Mouse (Mus musculus) olfactory bulb, adult 2 months (tissue): Measurements from ENCODE around the gene Miip.
"Not testable (repeated sequence)": the region's sequence is repeated elsewhere in the genome, so short reads cannot be mapped to it uniquely, and the experiment has no call there.

ENCODE experiments used
- CTCF ChIP-seq: fragments of 200-500 bp; IDR thresholded peaks from 2 replicates; pipeline ENCODE4 v1.5.1; 2012; ENCODE audit warnings: low read depth, mild to moderate bottlenecking, low read length, moderate library complexity; ENCODE audit not compliant: insufficient read depth
- POLR2A ChIP-seq: fragments of 200-500 bp; IDR thresholded peaks from 2 replicates; pipeline ENCODE4 v1.6.1; 2012; ENCODE audit warnings: mild to moderate bottlenecking, low read depth, low read length, moderate library complexity; ENCODE audit not compliant: insufficient read depth

GRCm38 (mm10) chr4:147839282-147839681 lies 29.3 kb downstream of the Miip start:
- TF ChIP-seq POLR2A, CTCF: not testable (repeated sequence)
